In genomic region chr10:88514495-88514894, GRCm38 (mm10) we compare ENCODE assay signal across 7 mouse cellular contexts. TPM values are rescaled to one million over a fixed set of nuclear protein-coding genes. Genes with fewer than 3 reads are reported as not detected.
A peak's percentile ranks its signal among the peaks of the same experiment; 100 is the strongest.
DNase-seq lines count a peak whose midpoint lies in the region; ATAC-seq lines count a peak whose summit lies in the region.

No protein-coding gene starts in this region.

- peak; percentile 94 for ATAC-seq in granulocyte monocyte progenitor cell, adult 5-6 weeks (replicated peaks; ENCODE audit: poor library complexity, severe bottlenecking)
- peak; percentile 98 for ATAC-seq in megakaryocyte, adult 5-6 weeks (ENCODE audit: poor library complexity, severe bottlenecking)
- ATAC-seq in inflammation-experienced regulatory T-cells, adult 6 months = no peak

- peak; percentile 74 for DNase-seq in urinary bladder, postnatal 14 days (ENCODE audit: low spot score)
- DNase-seq in urinary bladder, adult 2 months (ENCODE audit: low spot score) = no peak
- peak; percentile 86 for DNase-seq in adrenal gland, postnatal 25 days
- DNase-seq in layer of hippocampus, postnatal 14 days (ENCODE audit: low spot score in 2 of 2) = peak; percentile 46 to 49

RNA-seq across cellular contexts. Expression of gene Chpt1, which starts 10.6 kb away (rescaled TPM):
- 40.4 and 50.6 TPM in 2 replicates for polyA plus RNA-seq in urinary bladder, adult 2 months (2012; rRNA removed)
- 269 and 271 TPM in 2 replicates for total RNA-seq in adrenal gland, postnatal 25 days (2021)
- 13.3 and 30.8 TPM in 2 replicates for total RNA-seq in granulocyte monocyte progenitor cell, adult 5-6 weeks (2014; fragmentation: Nextera tagmentation)
- total RNA-seq in granulocyte monocyte progenitor cell, adult 5-6 weeks (2017) = 23.8 and 31.7 TPM in 2 replicates
- 10 to 100 TPM; 43.3 to 45.8 TPM for total RNA-seq in layer of hippocampus, postnatal 14 days (2021)
- 19.5 and 23.3 TPM in 2 replicates for total RNA-seq in megakaryocyte, adult 5-6 weeks (2015)
- 15.5 and 18.5 TPM in 2 replicates for total RNA-seq in megakaryocyte, adult 5-6 weeks (2017)
- 1 to 10 TPM; 2.6 to 5.2 (median 3.5) TPM for polyA plus RNA-seq in inflammation-experienced regulatory T-cells, adult 6 months (2017; shearing (Covaris generic))

RNA-seq across cellular contexts. Expression of gene Sycp3, which starts 55.1 kb away (rescaled TPM):
- 0.19 and 0.34 TPM in 2 replicates for polyA plus RNA-seq in urinary bladder, adult 2 months (2012; rRNA removed)
- 0.94 and 2.8 TPM in 2 replicates for total RNA-seq in adrenal gland, postnatal 25 days (2021)
- total RNA-seq in granulocyte monocyte progenitor cell, adult 5-6 weeks (2014; fragmentation: Nextera tagmentation) = not detected in 2 replicates
- 0.30 TPM in 1 of 2 replicates, not detected in the other for total RNA-seq in granulocyte monocyte progenitor cell, adult 5-6 weeks (2017)
- under 1 TPM; 0.48 to 0.93 TPM for total RNA-seq in layer of hippocampus, postnatal 14 days (2021)
- total RNA-seq in megakaryocyte, adult 5-6 weeks (2015) = not detected in 2 replicates
- 0.62 TPM in 1 of 2 replicates, not detected in the other for total RNA-seq in megakaryocyte, adult 5-6 weeks (2017)
- not detected for polyA plus RNA-seq in inflammation-experienced regulatory T-cells, adult 6 months (2017; shearing (Covaris generic))
